Mouse (Mus musculus) kidney, embryonic 16.5 days (tissue): ENCODE measurements around the gene Rpl36al. TPM values are rescaled to one million over a fixed set of nuclear protein-coding genes. Genes with fewer than 3 reads are reported as not detected.
"Not testable (repeated sequence)": the region's sequence is repeated elsewhere in the genome, so short reads cannot be mapped to it uniquely, and the experiment has no call there.

Experiments
- ATAC-seq: fragments of 200-750 bp; cut with Nextera tagmentation; 2 replicates; pipeline ENCODE4 v1.8.0; 2017; ENCODE audit warnings: moderate TSS enrichment; ENCODE audit not compliant: low FRiP score, low TSS enrichment
- H3K27ac ChIP-seq: fragments of 300-500 bp; sonication (generic); 2 replicates; pipeline ENCODE4 v1.5.1; 2014; ENCODE audit warnings: low read length
- H3K27me3 ChIP-seq: fragments of 300-500 bp; sonication (generic); 2 replicates; pipeline ENCODE4 v1.6.1; 2014; ENCODE audit warnings: low read length, control low read depth, mixed read lengths; ENCODE audit not compliant: insufficient read depth
- H3K36me3 ChIP-seq: fragments of 300-500 bp; sonication (generic); 2 replicates; pipeline ENCODE4 v1.6.1; 2014; ENCODE audit warnings: low read length, control low read depth, mixed read lengths; ENCODE audit not compliant: insufficient read depth
- H3K4me1 ChIP-seq: fragments of 300-500 bp; sonication (generic); 2 replicates; pipeline ENCODE4 v1.6.1; 2014; ENCODE audit warnings: low read length, control low read depth, mixed read lengths; ENCODE audit not compliant: insufficient read depth
- H3K4me2 ChIP-seq: fragments of 300-500 bp; sonication (generic); replicated peaks from 2 replicates; pipeline ENCODE4 v1.6.1; 2014; ENCODE audit warnings: low read depth, low read length
- H3K4me3 ChIP-seq: fragments of 300-500 bp; sonication (generic); 2 replicates; pipeline ENCODE4 v1.5.1; 2014; ENCODE audit warnings: mild to moderate bottlenecking, low read length
- H3K9ac ChIP-seq: fragments of 300-500 bp; sonication (generic); replicated peaks from 2 replicates; pipeline ENCODE4 v1.6.1; 2014; ENCODE audit warnings: low read length
- H3K9me3 ChIP-seq: fragments of 300-500 bp; sonication (generic); 2 replicates; pipeline ENCODE4 v1.6.1; 2016; ENCODE audit warnings: low read length, control low read depth
- WGBS: fragments of 180-500 bp; shearing (Covaris S2); extraction: QIAGEN DNeasy Blood & Tissue Kit; methylation state at CpG from one replicate; pipeline ENCODE4 v1.1.7; 2014; 5-methylcytosine and 5-hydroxymethylcytosine counted together
- polyA plus RNA-seq: library from polyadenylated mRNA; unstranded; fragments of >200 nt; fragmentation: Nextera tagmentation; extraction: Ambion mirVana; gene quantifications from 2 replicates; pipeline ENCODE4 v1.2.1, GENCODE M21; 2015

The Rpl36al gene
- polyA plus RNA-seq, 1 experiment from 2014 or later = 471 TPM

DNA sequence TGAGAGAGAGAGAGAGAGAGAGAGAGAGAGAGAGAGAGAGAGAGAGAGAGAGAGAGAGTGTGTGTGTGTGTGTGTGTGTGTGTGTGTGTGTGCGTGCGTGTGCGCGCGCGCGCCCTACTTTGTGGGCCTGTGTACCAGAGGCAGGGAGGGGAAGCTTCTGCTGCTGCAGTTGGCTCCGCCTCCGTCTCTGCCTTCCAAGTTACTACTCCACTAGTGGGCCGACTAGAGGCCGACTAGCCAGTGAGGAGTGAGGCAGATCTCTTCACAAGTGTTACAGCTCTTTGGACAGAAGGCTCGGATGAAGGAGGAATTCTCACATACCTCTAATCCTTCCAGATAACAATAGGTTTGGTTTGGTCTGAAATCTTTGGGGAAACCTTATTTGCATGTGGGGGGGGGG, 4.5 kb downstream of the Rpl36al start:
- Histone ChIP-seq H3K36me3 (peaks cover 22% of the 10 kb centered on the region; the same call in 1 of the 2 replicates), H3K4me2 (no peak overlapping the region), H3K27ac (no peak overlapping the region), H3K27me3 (no peaks in the 10 kb centered on the region), H3K4me1 (no peaks in the 10 kb centered on the region), H3K4me3 (no peak overlapping the region), H3K9me3 (no peaks in the 10 kb centered on the region), H3K9ac (no peak overlapping the region)
- WGBS = 70% methylated on average over 12 of the region's 12 CpGs
- no peak for ATAC-seq

DNA sequence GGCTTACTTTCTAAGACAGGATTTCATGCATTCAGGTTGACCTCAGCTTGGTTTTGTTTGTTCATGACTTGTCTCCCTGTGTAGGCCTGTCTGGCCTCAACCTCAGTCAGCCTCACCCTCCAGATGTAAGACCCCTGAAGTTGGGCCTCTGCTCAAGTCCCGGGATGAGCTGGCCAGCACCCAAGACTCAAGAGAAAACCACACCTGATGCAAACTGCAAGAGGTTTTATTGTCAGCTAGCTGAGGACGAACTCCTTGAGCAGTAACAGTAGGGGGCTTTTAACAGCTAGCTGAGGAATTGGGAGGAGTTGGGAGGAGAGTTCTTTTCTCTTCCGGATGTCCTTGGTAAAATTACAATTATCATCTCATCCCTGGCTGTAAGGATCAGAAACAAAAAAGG, 6.4 kb downstream of the Rpl36al start:
- Histone ChIP-seq H3K4me1 (no peaks in the 10 kb centered on the region), H3K27me3 (no peaks in the 10 kb centered on the region), H3K9me3 (no peaks in the 10 kb centered on the region), H3K4me3 (no peak overlapping the region), H3K27ac (no peak overlapping the region), H3K4me2 (no peak overlapping the region), H3K36me3 (peaks cover 31% of the 10 kb centered on the region; the same call in 1 of the 2 replicates), H3K9ac (no peak overlapping the region)
- 85% methylated on average over 3 of the region's 3 CpGs for WGBS
- no peak for ATAC-seq

DNA sequence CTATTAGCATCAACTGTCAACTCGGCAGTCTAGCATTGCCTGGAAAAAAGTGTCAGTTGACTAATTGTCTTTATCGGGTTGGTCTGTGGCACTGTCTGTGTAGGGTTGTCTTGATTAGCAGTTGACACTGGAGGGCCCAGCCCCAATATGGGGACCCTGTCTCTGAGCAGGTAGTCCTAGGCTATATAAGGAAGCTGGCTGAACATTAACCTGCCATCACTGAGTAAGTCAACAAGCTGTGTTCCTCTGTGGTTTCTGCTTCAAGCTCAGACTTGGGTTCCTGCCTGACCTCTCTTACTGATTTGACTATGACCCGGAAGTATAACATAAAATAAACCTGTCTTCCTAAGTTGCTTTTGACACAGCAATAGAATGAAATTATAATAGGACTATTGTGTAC, 7.9 kb downstream of the Rpl36al start:
- Histone ChIP-seq H3K9ac (no peak overlapping the region), H3K4me3 (no peak overlapping the region), H3K27ac (no peak overlapping the region), H3K27me3 (no peaks in the 10 kb centered on the region), H3K4me2 (no peak overlapping the region), H3K9me3 (no peaks in the 10 kb centered on the region), H3K36me3 (peaks cover 31% of the 10 kb centered on the region; the same call in 1 of the 2 replicates), H3K4me1 (no peaks in the 10 kb centered on the region)
- WGBS = 93% methylated on average over 3 of the region's 3 CpGs
- no peak for ATAC-seq

DNA sequence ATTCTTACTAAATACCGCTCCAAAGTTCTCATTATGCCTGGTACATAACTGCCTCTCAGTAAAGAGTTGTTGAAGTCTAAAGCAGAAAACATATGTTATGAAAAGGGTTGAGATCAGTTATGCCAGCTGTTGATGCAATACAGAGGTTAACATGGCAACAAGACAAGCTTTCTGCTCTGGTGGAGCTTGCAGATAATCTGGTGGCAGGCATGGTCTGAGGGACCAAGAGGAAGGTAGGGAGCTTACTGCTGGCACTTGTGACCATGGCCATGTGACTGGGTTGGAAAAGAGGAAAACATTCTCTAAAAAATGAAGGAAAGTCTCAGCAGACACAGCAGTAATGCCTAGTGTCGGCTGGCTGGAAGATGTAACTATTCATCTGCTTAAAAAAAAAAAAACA, 12.6 kb downstream of the Rpl36al start:
- no peak overlapping the region for H3K4me3 ChIP-seq
- no peak overlapping the region for H3K4me2 ChIP-seq
- peaks cover 10% of the 10 kb centered on the region; the same call in 1 of the 2 replicates for H3K4me1 ChIP-seq
- no peak overlapping the region for H3K27ac ChIP-seq
- H3K36me3 ChIP-seq = 0 out of 2 replicates have a peak, but pooled peaks cover 21% of the 10 kb centered on the region
- 95% methylated on average over 2 of the region's 2 CpGs for WGBS
- no peaks in the 10 kb centered on the region for H3K9me3 ChIP-seq
- H3K27me3 ChIP-seq = no peaks in the 10 kb centered on the region
- no peak for ATAC-seq
- no peak overlapping the region for H3K9ac ChIP-seq

DNA sequence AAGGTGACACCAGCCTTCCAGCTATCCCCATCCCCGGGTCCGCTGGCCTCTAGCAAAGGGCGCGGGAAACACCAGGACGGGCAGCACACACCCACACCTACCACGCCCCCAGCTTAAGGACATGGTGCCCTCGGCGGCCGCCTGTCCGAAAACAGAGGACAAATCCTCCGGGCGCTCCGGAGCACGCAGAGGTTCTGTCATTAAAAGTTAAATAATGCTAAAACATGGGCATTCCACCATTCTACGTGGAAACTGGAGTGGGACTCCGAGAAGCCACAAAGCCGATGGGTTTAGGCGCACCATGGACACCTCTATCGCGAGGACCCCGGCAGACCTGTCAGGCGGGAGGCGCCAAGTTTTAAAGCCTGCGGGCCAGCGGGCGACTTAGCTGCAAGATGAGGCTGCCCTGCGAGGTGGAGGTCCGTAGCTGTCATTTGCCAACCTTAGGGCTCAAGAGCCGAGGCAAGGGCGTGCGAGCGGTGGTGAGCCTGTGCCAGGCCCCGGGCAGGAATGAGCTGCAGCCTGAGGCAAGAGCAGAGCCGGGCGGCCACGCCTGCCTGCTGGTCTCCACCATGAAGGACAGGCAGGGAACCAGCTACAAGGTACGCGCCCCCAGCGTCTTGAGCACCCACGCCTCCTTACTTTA, 15.3 kb downstream of the Rpl36al start, which contains the start of gene Lrr1:
TSS of gene Lrr1 (plus strand) at position 354 of the 646 bp plus-strand sequence.
- H3K9ac ChIP-seq = peak within 1 kb of the TSS; percentile 77
- peak within 1 kb of the TSS; percentile 81 for H3K4me2 ChIP-seq
- peak within 1 kb of the TSS; percentile 88 for H3K27ac ChIP-seq
- peaks cover 10% of the 10 kb centered on the region; the same call in 1 of the 2 replicates for H3K4me1 ChIP-seq
- H3K27me3 ChIP-seq = no peaks in the 10 kb centered on the region
- H3K36me3 ChIP-seq = 0 out of 2 replicates have a peak, but pooled peaks cover 11% of the 10 kb centered on the region
- peak within 1 kb of the TSS; percentile 71 for H3K4me3 ChIP-seq
- no peaks in the 10 kb centered on the region for H3K9me3 ChIP-seq
- ATAC-seq = peak; percentile 96
- WGBS = under 1% methylated on average over 40 of the region's 40 CpGs

DNA sequence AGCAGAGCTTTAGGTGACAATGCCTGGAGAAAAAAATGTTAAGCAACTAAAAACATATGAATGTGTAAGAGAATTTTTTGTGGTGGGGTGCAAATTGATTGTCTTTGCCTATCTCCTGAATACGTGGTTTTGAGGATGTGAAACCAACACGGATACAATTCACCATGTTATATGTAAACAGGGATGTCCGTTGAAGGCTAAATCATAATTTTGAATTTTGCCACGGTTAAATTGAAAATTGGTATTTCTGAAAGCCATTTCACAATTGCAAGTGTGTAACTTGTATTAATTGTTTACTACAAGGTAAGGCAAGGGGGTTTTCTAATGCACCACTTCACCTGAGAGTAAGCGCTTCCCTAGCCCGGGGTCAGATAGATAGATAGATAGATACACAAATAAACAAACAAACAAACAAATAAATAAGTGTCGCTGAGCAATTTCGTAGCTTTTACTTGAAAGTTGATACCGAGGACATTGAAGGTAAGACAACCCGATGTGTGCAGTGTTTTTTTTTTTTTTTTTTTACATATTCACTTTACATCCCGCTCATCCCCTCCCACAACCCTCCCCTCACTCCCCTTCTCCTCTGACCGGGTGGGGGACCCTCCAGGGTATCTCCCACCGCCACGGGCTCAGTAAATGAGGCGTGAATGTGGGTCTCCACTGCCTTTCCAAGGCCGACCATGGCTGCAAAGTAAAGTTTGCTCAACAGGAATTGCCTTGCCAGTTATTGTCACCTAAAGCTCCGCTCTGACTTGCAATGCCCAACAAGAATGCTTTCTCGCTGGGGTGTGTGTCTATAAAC, 16.0 kb downstream of the Rpl36al start:
- 7% methylated on average over 18 of the region's 18 CpGs for WGBS
- ATAC-seq = peak; percentile 60
- Histone ChIP-seq H3K4me3 (peak overlapping the region; percentile 71), H3K4me1 (peaks cover 10% of the 10 kb centered on the region; the same call in 1 of the 2 replicates), H3K9ac (peak overlapping the region; percentile 77), H3K9me3 (no peaks in the 10 kb centered on the region), H3K4me2 (peak overlapping the region; percentile 81), H3K27ac (peak overlapping the region; percentile 88; the same call in 1 of the 2 replicates), H3K27me3 (no peaks in the 10 kb centered on the region), H3K36me3 (0 out of 2 replicates have a peak, but pooled peaks cover 7% of the 10 kb centered on the region)

DNA sequence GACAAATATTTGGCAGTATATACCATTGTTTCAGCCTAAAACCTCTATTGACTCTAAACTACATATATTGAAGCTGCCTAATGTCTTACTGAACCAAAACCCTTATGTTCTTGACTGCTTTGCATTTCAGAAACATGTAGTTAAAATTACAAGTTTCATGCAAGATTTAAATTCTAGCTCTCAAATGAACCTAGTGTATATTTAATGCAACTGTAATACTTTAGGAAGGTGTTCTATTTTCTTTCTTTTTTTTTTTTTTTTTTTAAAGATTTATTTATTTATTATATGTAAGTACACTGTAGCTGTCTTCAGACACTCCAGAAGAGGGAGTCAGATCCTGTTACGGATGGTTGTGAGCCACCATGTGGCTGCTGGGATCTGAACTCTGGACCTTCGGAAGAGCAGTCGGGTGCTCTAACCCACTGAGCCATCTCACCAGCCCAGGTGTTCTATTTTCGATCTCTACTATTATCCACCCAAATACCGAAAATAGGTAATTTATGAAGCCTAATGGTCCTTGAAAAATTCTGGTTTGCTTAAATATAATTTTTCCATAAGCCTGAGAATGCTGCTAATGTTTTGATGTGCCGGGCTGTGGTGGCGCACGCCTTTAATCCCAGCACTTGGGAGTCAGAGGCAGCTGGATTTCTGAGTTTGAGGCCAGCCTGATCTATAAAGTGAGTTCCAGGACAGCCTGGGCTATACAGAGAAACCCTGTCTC, 16.9 kb downstream of the Rpl36al start:
- H3K27ac ChIP-seq, H3K27me3 ChIP-seq, H3K4me3 ChIP-seq, H3K36me3 ChIP-seq, H3K4me2 ChIP-seq, H3K9me3 ChIP-seq, H3K9ac ChIP-seq, ATAC-seq: not testable (repeated sequence)
- H3K4me1 ChIP-seq = peaks cover 10% of the 10 kb centered on the region; the same call in 1 of the 2 replicates
- WGBS = 68% methylated on average over 8 of the region's 8 CpGs

DNA sequence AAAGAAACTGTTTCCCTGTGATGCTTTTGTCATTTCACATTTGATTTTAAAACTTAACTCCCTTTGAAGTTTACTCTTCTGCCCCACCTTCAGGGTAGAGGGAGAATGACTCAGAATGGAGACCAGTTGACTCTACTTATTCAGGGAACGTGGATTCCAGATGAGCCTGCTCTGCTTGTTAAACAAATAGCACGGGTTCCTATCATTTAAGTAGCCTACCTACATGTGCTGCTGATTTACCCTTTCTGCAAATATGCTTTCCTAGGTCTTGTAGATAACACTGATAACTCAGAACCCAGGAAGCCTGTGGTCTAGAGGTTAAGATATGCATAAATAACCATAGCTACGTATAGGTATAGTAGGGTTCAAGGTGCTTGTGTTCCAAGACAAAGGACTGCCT, 19.0 kb downstream of the Rpl36al start:
- ATAC-seq = no peak
- Histone ChIP-seq H3K4me3 (no peak overlapping the region), H3K9ac (no peak overlapping the region), H3K36me3 (no peaks in the 10 kb centered on the region), H3K27me3 (no peaks in the 10 kb centered on the region), H3K4me1 (peaks cover 10% of the 10 kb centered on the region; the same call in 1 of the 2 replicates), H3K4me2 (no peak overlapping the region), H3K27ac (no peak overlapping the region), H3K9me3 (no peaks in the 10 kb centered on the region)
- WGBS = 55% methylated on average over 3 of the region's 3 CpGs

DNA sequence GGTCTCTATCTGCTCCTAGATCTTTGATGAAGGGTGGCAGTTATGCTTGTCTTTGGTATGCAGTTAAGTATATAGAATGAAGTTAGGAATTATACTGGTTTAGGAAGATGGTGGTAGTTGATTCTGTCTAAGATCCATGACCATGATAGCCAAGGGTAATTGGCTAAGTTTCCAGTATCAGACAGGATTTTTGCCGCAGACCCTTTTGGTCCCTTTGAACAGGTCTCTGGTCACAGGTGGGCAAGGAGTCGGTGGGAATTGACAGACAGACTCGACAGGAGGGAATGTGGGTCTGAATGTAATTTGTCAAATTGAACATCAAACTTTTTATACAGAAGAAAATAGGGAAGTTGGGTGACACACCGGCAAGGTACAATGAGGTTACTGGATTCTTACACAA, 20.3 kb downstream of the Rpl36al start:
- not testable (repeated sequence) for H3K27ac ChIP-seq, H3K4me3 ChIP-seq, H3K27me3 ChIP-seq, ATAC-seq, H3K4me1 ChIP-seq, H3K4me2 ChIP-seq, H3K36me3 ChIP-seq, H3K9me3 ChIP-seq, H3K9ac ChIP-seq
- WGBS = 86% methylated on average over 4 of the region's 4 CpGs
